Mouse (Mus musculus) lung, embryonic 16.5 days (tissue): ENCODE data around the gene Dsn1. TPM values are rescaled to one million over a fixed set of nuclear protein-coding genes. Genes with fewer than 3 reads are reported as not detected.

Experiments
- ATAC-seq: fragments of 200-750 bp; cut with Nextera tagmentation; 2 replicates; pipeline ENCODE4 v1.8.0; 2017; ENCODE audit warnings: low read depth, mild to moderate bottlenecking, moderate library complexity
- H3K27ac ChIP-seq: fragments of 300-500 bp; sonication (generic); 2 replicates; pipeline ENCODE4 v1.5.1; 2014; ENCODE audit warnings: mild to moderate bottlenecking, control low read depth, low read length
- H3K27me3 ChIP-seq: fragments of 300-500 bp; sonication (generic); 2 replicates; pipeline ENCODE4 v1.6.1; 2014; ENCODE audit warnings: low read depth, low read length, mixed read lengths; ENCODE audit not compliant: control insufficient read depth, insufficient read depth
- H3K36me3 ChIP-seq: fragments of 300-500 bp; sonication (generic); 2 replicates; pipeline ENCODE4 v1.6.1; 2014; ENCODE audit warnings: low read length; ENCODE audit not compliant: control insufficient read depth, insufficient read depth
- H3K4me1 ChIP-seq: fragments of 300-500 bp; sonication (generic); replicated peaks from 2 replicates; pipeline ENCODE4 v1.6.1; 2014; ENCODE audit warnings: low read length, mixed read lengths; ENCODE audit not compliant: control insufficient read depth, insufficient read depth
- H3K4me2 ChIP-seq: fragments of 300-500 bp; sonication (generic); 2 replicates; pipeline ENCODE4 v1.6.1; 2014; ENCODE audit warnings: low read depth, low read length, control low read depth
- H3K4me3 ChIP-seq: fragments of 300-500 bp; sonication (generic); 2 replicates; pipeline ENCODE4 v1.5.1; 2014; ENCODE audit warnings: mild to moderate bottlenecking, low read length, control low read depth
- H3K9ac ChIP-seq: fragments of 300-500 bp; sonication (generic); 2 replicates; pipeline ENCODE4 v1.6.1; 2014; ENCODE audit warnings: low read length, control low read depth
- H3K9me3 ChIP-seq: fragments of 300-500 bp; sonication (generic); 2 replicates; pipeline ENCODE4 v1.6.1; 2016; ENCODE audit warnings: low read length; ENCODE audit not compliant: control insufficient read depth
- WGBS: fragments of 180-500 bp; shearing (Covaris S2); extraction: QIAGEN DNeasy Blood & Tissue Kit; methylation state at CpG from one replicate; pipeline ENCODE4 v1.1.7; 2014; 5-methylcytosine and 5-hydroxymethylcytosine counted together
- polyA plus RNA-seq: library from polyadenylated mRNA; unstranded; fragments of >200 nt; fragmentation: Nextera tagmentation; extraction: Ambion mirVana; gene quantifications from 2 replicates; pipeline ENCODE4 v1.2.1, GENCODE M21; 2015

The Dsn1 gene
- polyA plus RNA-seq, 1 experiment from 2014 or later, result 38.8 TPM

- Histone ChIP-seq H3K9ac (no peak overlapping the region), H3K27ac (no peak overlapping the region), H3K4me1 (peaks cover 20% of the 10 kb centered on the region), H3K27me3 (no peaks in the 10 kb centered on the region), H3K4me3 (no peak overlapping the region), H3K4me2 (no peak overlapping the region), H3K9me3 (no peaks in the 10 kb centered on the region), H3K36me3 (no peaks in the 10 kb centered on the region)
- ATAC-seq, result no peak
- 51% methylated on average over 3 of the region's 3 CpGs for WGBS
These were observed 19.6 kb downstream of the Dsn1 start for GRCm38 (mm10) chr2:156987316-156987715.

- H3K36me3 ChIP-seq, result no peaks in the 10 kb centered on the region
- no peaks in the 10 kb centered on the region for H3K9me3 ChIP-seq
- H3K9ac ChIP-seq, result no peak overlapping the region
- H3K4me1 ChIP-seq, result peaks cover 8% of the 10 kb centered on the region
- no peaks in the 10 kb centered on the region for H3K27me3 ChIP-seq
- 72% methylated on average over 2 of the region's 2 CpGs for WGBS
- no peak overlapping the region for H3K4me2 ChIP-seq
- no peak overlapping the region for H3K4me3 ChIP-seq
- ATAC-seq, result no peak
- H3K27ac ChIP-seq, result no peak overlapping the region
These were observed 24.1 kb downstream of the Dsn1 start for GRCm38 (mm10) chr2:156982864-156983263.

- Histone ChIP-seq H3K27ac (no peak overlapping the region), H3K4me1 (peaks cover 5% of the 10 kb centered on the region), H3K36me3 (no peaks in the 10 kb centered on the region), H3K9me3 (no peaks in the 10 kb centered on the region), H3K4me2 (no peak overlapping the region), H3K4me3 (no peak overlapping the region), H3K27me3 (no peaks in the 10 kb centered on the region), H3K9ac (no peak overlapping the region)
- no peak for ATAC-seq
- 85% methylated on average over 4 of the region's 4 CpGs for WGBS
These were observed 25.7 kb downstream of the Dsn1 start for GRCm38 (mm10) chr2:156981291-156981690.

GRCm38 (mm10) chr2:156980059-156980458 is 26.9 kb downstream of the Dsn1 start:
- Histone ChIP-seq H3K9me3 (no peaks in the 10 kb centered on the region), H3K36me3 (no peaks in the 10 kb centered on the region), H3K4me2 (no peak overlapping the region), H3K27me3 (no peaks in the 10 kb centered on the region), H3K4me1 (peaks cover 5% of the 10 kb centered on the region), H3K4me3 (no peak overlapping the region), H3K9ac (no peak overlapping the region), H3K27ac (no peak overlapping the region)
- ATAC-seq, result no peak
- 66% methylated on average over 2 of the region's 2 CpGs for WGBS

- ATAC-seq, result no peak
These were observed 30.2 kb downstream of the Dsn1 start for GRCm38 (mm10) chr2:156976711-156977110.

GRCm38 (mm10) chr2:156974967-156975366 is 32.0 kb downstream of the Dsn1 start:
- WGBS, result 30% methylated on average over 2 of the region's 2 CpGs
- no peak for ATAC-seq
- no peak overlapping the region for H3K9ac ChIP-seq
- no peak overlapping the region for H3K4me3 ChIP-seq
- no peaks in the 10 kb centered on the region for H3K36me3 ChIP-seq
- no peak overlapping the region for H3K27ac ChIP-seq
- no peaks in the 10 kb centered on the region for H3K9me3 ChIP-seq
- H3K4me2 ChIP-seq, result no peak overlapping the region
- no peaks in the 10 kb centered on the region for H3K27me3 ChIP-seq
- peaks cover 4% of the 10 kb centered on the region; the same call in 1 of the 2 replicates for H3K4me1 ChIP-seq

More at GRCm38 (mm10) chr2:156976711-156977110, 30.2 kb downstream of the Dsn1 start:
- H3K27ac ChIP-seq, result no peak overlapping the region
- no peaks in the 10 kb centered on the region for H3K27me3 ChIP-seq
- H3K9ac ChIP-seq, result no peak overlapping the region
- H3K4me2 ChIP-seq, result no peak overlapping the region
- H3K4me3 ChIP-seq, result no peak overlapping the region
- no peaks in the 10 kb centered on the region for H3K9me3 ChIP-seq
- peaks cover 4% of the 10 kb centered on the region; the same call in 1 of the 2 replicates for H3K4me1 ChIP-seq
- H3K36me3 ChIP-seq, result no peaks in the 10 kb centered on the region

GRCm38 (mm10) chr2:156973316-156974100 is 33.4 kb downstream of the Dsn1 start:
- H3K27me3 ChIP-seq, result no peaks in the 10 kb centered on the region
- no peaks in the 10 kb centered on the region for H3K9me3 ChIP-seq
- no peak for ATAC-seq
- H3K9ac ChIP-seq, result no peak overlapping the region
- WGBS, result 81% methylated on average over 5 of the region's 5 CpGs
- H3K4me1 ChIP-seq, result peaks cover 4% of the 10 kb centered on the region; the same call in 1 of the 2 replicates
- H3K36me3 ChIP-seq, result no peaks in the 10 kb centered on the region
- no peak overlapping the region for H3K27ac ChIP-seq
- no peak overlapping the region for H3K4me2 ChIP-seq
- no peak overlapping the region for H3K4me3 ChIP-seq

GRCm38 (mm10) chr2:156970253-156970652 is 36.7 kb downstream of the Dsn1 start:
- no peak for ATAC-seq
- peaks cover 4% of the 10 kb centered on the region; the same call in 1 of the 2 replicates for H3K4me1 ChIP-seq
- no peaks in the 10 kb centered on the region for H3K27me3 ChIP-seq
- no peaks in the 10 kb centered on the region for H3K36me3 ChIP-seq
- no peak overlapping the region for H3K4me2 ChIP-seq
- H3K9me3 ChIP-seq, result no peaks in the 10 kb centered on the region
- H3K4me3 ChIP-seq, result no peak overlapping the region
- H3K9ac ChIP-seq, result no peak overlapping the region
- no peak overlapping the region for H3K27ac ChIP-seq
- 64% methylated on average over 7 of the region's 7 CpGs for WGBS

GRCm38 (mm10) chr2:156968501-156968900 is 38.5 kb downstream of the Dsn1 start:
- Histone ChIP-seq H3K27me3 (no peaks in the 10 kb centered on the region), H3K36me3 (no peaks in the 10 kb centered on the region), H3K4me3 (no peak overlapping the region), H3K4me1 (no peaks in the 10 kb centered on the region), H3K27ac (no peak overlapping the region), H3K9me3 (no peaks in the 10 kb centered on the region), H3K9ac (no peak overlapping the region), H3K4me2 (no peak overlapping the region)
- no peak for ATAC-seq
- WGBS, result 63% methylated on average over 4 of the region's 4 CpGs
